Mouse (Mus musculus): ENCODE results near the gene Med24.

DNA sequence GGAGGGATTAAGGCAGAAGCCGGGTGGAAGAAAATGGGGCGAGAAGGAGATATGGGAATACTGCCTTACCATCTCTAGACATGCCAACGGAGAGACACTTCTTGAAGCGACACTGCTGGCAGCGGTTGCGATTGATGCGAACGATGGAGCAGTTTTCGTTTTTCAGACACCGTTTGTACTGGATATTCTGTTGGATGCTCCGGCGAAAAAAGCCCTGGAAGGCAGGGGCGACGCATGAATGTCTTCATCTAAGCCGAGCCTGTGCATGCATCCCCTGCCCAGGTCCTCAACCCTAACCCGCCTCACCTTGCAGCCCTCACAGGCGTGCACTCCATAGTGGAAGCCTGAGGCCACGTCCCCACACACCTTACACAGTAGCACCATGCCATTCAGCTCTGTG lies 41.9 kb upstream of the Med24 start:
- TF ChIP-seq CTCF (conservative IDR thresholded peaks at IDR 0.05; ENCODE audit: low read length) (no peak), NANOG (IDR thresholded peaks at IDR 0.05; ENCODE audit: borderline replicate concordance, low read length) (no peak), POU5F1 (IDR thresholded peaks at IDR 0.05; ENCODE audit: borderline replicate concordance, low read length) (no peak)

All from E14TG2a.4 (cell line).